Mouse (Mus musculus): ENCODE results near the gene Slc48a1. TPM values are rescaled to one million over a fixed set of nuclear protein-coding genes. Genes with fewer than 3 reads are reported as not detected.
A peak's percentile ranks its signal among the peaks of the same experiment; 100 is the strongest.

Slc48a1 gene
- polyA plus RNA-seq, 1 experiment = 52.7 TPM

- no peaks in the 10 kb centered on the region for H3K79me2 ChIP-seq (ENCODE audit: control insufficient read depth, insufficient read depth)
- no peaks in the 10 kb centered on the region for H3K27me3 ChIP-seq (ENCODE audit: control insufficient read depth, insufficient read depth, insufficient read length)
- no peaks in the 10 kb centered on the region for H3K36me3 ChIP-seq (ENCODE audit: control insufficient read depth, insufficient read depth)
- TF ChIP-seq USF1 (IDR thresholded peaks at IDR 0.05; ENCODE audit: low read depth) (no peak), MYOD1 (IDR thresholded peaks at IDR 0.05; ENCODE audit: control insufficient read depth in 1 of 3, insufficient read length in 2 of 3, low read depth in 2 of 3) (no peak), TCF12 (IDR thresholded peaks at IDR 0.05; ENCODE audit: insufficient read depth, poor library complexity, severe bottlenecking) (no peak)
- H3K4me3 ChIP-seq = no peak overlapping the region
- H3ac ChIP-seq (ENCODE audit: control insufficient read depth, insufficient read length) = no peak overlapping the region
- peak overlapping the region; percentile 19 for H3K4me2 ChIP-seq (ENCODE audit: low read depth)
Measured at GRCm38 (mm10) chr15:97837491-97838061, 59.3 kb downstream of the Slc48a1 start.

GRCm38 (mm10) chr15:97838395-97838794, 60.1 kb downstream of the Slc48a1 start:
- H3K27me3 ChIP-seq (ENCODE audit: control insufficient read depth, insufficient read depth, insufficient read length) = no peaks in the 10 kb centered on the region
- no peak overlapping the region for H3K4me2 ChIP-seq (ENCODE audit: low read depth)
- H3K36me3 ChIP-seq (ENCODE audit: control insufficient read depth, insufficient read depth) = no peaks in the 10 kb centered on the region
- no peak for TF ChIP-seq REST (IDR thresholded peaks at IDR 0.05; ENCODE audit: insufficient read depth, insufficient read length)
- no peak for TF ChIP-seq TCF3 (IDR thresholded peaks at IDR 0.05; ENCODE audit: insufficient read length, low read depth)
- TF ChIP-seq POLR2AphosphoS2 (IDR thresholded peaks at IDR 0.05; ENCODE audit: insufficient read length, low read depth) = no peak
- TF ChIP-seq POLR2A (IDR thresholded peaks at IDR 0.05; ENCODE audit: insufficient read length, low read depth) = no peak
- TF ChIP-seq USF1 (IDR thresholded peaks at IDR 0.05; ENCODE audit: low read depth) = no peak
- no peak for TF ChIP-seq CEBPB (IDR thresholded peaks at IDR 0.05; ENCODE audit: insufficient read depth, poor library complexity, severe bottlenecking)
- no peak for TF ChIP-seq SRF (IDR thresholded peaks at IDR 0.05; ENCODE audit: control insufficient read depth, insufficient read length, low read depth)
- TF ChIP-seq MYOG (IDR thresholded peaks at IDR 0.05; ENCODE audit: control insufficient read depth in 1 of 3, insufficient read depth in 1 of 3, insufficient read length in 2 of 3, low read depth in 2 of 3) = no peak
- no peak for TF ChIP-seq MYOD1 (IDR thresholded peaks at IDR 0.05; ENCODE audit: control insufficient read depth in 1 of 3, insufficient read length in 2 of 3, low read depth in 2 of 3)
- no peak overlapping the region for H3ac ChIP-seq (ENCODE audit: control insufficient read depth, insufficient read length)
- H3K4me3 ChIP-seq = no peak overlapping the region
- no peaks in the 10 kb centered on the region for H3K79me2 ChIP-seq (ENCODE audit: control insufficient read depth, insufficient read depth)

- no peaks in the 10 kb centered on the region for H3K27me3 ChIP-seq (ENCODE audit: control insufficient read depth, insufficient read depth, insufficient read length)
- no peak overlapping the region for H3K4me3 ChIP-seq
- no peak for TF ChIP-seq POLR2A (IDR thresholded peaks at IDR 0.05; ENCODE audit: insufficient read length, low read depth)
- TF ChIP-seq TCF12 (IDR thresholded peaks at IDR 0.05; ENCODE audit: insufficient read depth, poor library complexity, severe bottlenecking) = no peak
- no peak for TF ChIP-seq TCF3 (IDR thresholded peaks at IDR 0.05; ENCODE audit: insufficient read length, low read depth)
- TF ChIP-seq MYOG (IDR thresholded peaks at IDR 0.05; ENCODE audit: control insufficient read depth in 1 of 3, insufficient read depth in 1 of 3, insufficient read length in 2 of 3, low read depth in 2 of 3) = no peak
- TF ChIP-seq MYOD1 (IDR thresholded peaks at IDR 0.05; ENCODE audit: control insufficient read depth in 1 of 3, insufficient read length in 2 of 3, low read depth in 2 of 3) = no peak
- no peak overlapping the region for H3ac ChIP-seq (ENCODE audit: control insufficient read depth, insufficient read length)
- H3K4me2 ChIP-seq (ENCODE audit: low read depth) = no peak overlapping the region
- H3K36me3 ChIP-seq (ENCODE audit: control insufficient read depth, insufficient read depth) = no peaks in the 10 kb centered on the region
- no peaks in the 10 kb centered on the region for H3K79me2 ChIP-seq (ENCODE audit: control insufficient read depth, insufficient read depth)
Measured at GRCm38 (mm10) chr15:97839012-97839411, 60.7 kb downstream of the Slc48a1 start.

GRCm38 (mm10) chr15:97839473-97839872, 61.2 kb downstream of the Slc48a1 start:
- H3ac ChIP-seq (ENCODE audit: control insufficient read depth, insufficient read length) = no peak overlapping the region
- H3K4me2 ChIP-seq (ENCODE audit: low read depth) = no peak overlapping the region
- no peak for TF ChIP-seq MYOD1 (IDR thresholded peaks at IDR 0.05; ENCODE audit: control insufficient read depth in 1 of 3, insufficient read length in 2 of 3, low read depth in 2 of 3)
- no peak for TF ChIP-seq CEBPB (IDR thresholded peaks at IDR 0.05; ENCODE audit: insufficient read depth, poor library complexity, severe bottlenecking)
- TF ChIP-seq REST (IDR thresholded peaks at IDR 0.05; ENCODE audit: insufficient read depth, insufficient read length) = no peak
- no peak for TF ChIP-seq POLR2A (IDR thresholded peaks at IDR 0.05; ENCODE audit: insufficient read length, low read depth)
- no peak for TF ChIP-seq SRF (IDR thresholded peaks at IDR 0.05; ENCODE audit: control insufficient read depth, insufficient read length, low read depth)
- no peak for TF ChIP-seq E2F4 (IDR thresholded peaks at IDR 0.05; ENCODE audit: insufficient read depth)
- no peak for TF ChIP-seq TCF12 (IDR thresholded peaks at IDR 0.05; ENCODE audit: insufficient read depth, poor library complexity, severe bottlenecking)
- no peak for TF ChIP-seq TCF3 (IDR thresholded peaks at IDR 0.05; ENCODE audit: insufficient read length, low read depth)
- no peak for TF ChIP-seq POLR2AphosphoS2 (IDR thresholded peaks at IDR 0.05; ENCODE audit: insufficient read length, low read depth)
- TF ChIP-seq MYOG (IDR thresholded peaks at IDR 0.05; ENCODE audit: control insufficient read depth in 1 of 3, insufficient read depth in 1 of 3, insufficient read length in 2 of 3, low read depth in 2 of 3) = no peak
- TF ChIP-seq USF1 (IDR thresholded peaks at IDR 0.05; ENCODE audit: low read depth) = no peak

GRCm38 (mm10) chr15:97839991-97840455, 61.7 kb downstream of the Slc48a1 start:
- H3K4me3 ChIP-seq = no peak overlapping the region
- H3ac ChIP-seq (ENCODE audit: control insufficient read depth, insufficient read length) = no peak overlapping the region
- no peaks in the 10 kb centered on the region for H3K36me3 ChIP-seq (ENCODE audit: control insufficient read depth, insufficient read depth)
- no peak overlapping the region for H3K4me2 ChIP-seq (ENCODE audit: low read depth)
- H3K27me3 ChIP-seq (ENCODE audit: control insufficient read depth, insufficient read depth, insufficient read length) = no peaks in the 10 kb centered on the region
- TF ChIP-seq CEBPB (IDR thresholded peaks at IDR 0.05; ENCODE audit: insufficient read depth, poor library complexity, severe bottlenecking) = no peak
- H3K79me2 ChIP-seq (ENCODE audit: control insufficient read depth, insufficient read depth) = no peaks in the 10 kb centered on the region

More at GRCm38 (mm10) chr15:97839473-97839872, 61.2 kb downstream of the Slc48a1 start:
- Histone ChIP-seq H3K4me3 (no peak overlapping the region), H3K79me2 (ENCODE audit: control insufficient read depth, insufficient read depth) (no peaks in the 10 kb centered on the region), H3K36me3 (ENCODE audit: control insufficient read depth, insufficient read depth) (no peaks in the 10 kb centered on the region), H3K27me3 (ENCODE audit: control insufficient read depth, insufficient read depth, insufficient read length) (no peaks in the 10 kb centered on the region)

Data from myocyte (in vitro differentiated cells).